Comparison of ENCODE assay signal across 8 mouse cellular contexts in genomic region chr8:82402686-82403330, GRCm38 (mm10). TPM values are rescaled to one million over a fixed set of nuclear protein-coding genes. Genes with fewer than 3 reads are reported as not detected.
DNase-seq lines count a peak whose midpoint lies in the region; ATAC-seq lines count a peak whose summit lies in the region.

Gene Il15, minus strand, starts transcription at chr8:82403222.

- peak within 1 kb of the TSS; percentile 45 for H3K4me3 ChIP-seq in liver, embryonic 11.5 days (ENCODE audit: low read depth, low read length)

- H3K4me2 ChIP-seq in liver, embryonic 11.5 days = peak within 1 kb of the TSS; percentile 83

- H3K36me3 ChIP-seq in liver, embryonic 11.5 days (ENCODE audit: control insufficient read depth, insufficient read depth, low read length) = no peaks in the 10 kb centered on the region

- no peaks in the 10 kb centered on the region for H3K9me3 ChIP-seq in liver, embryonic 11.5 days (ENCODE audit: control insufficient read depth, low read length)

- ATAC-seq in liver, embryonic 11.5 days (replicated peaks; ENCODE audit: low FRiP score) = peak; percentile 39
- peak; percentile 30 for ATAC-seq in monocyte, adult 5-6 weeks (replicated peaks; ENCODE audit: insufficient number of reproducible peaks, low FRiP score, low TSS enrichment, poor library complexity, severe bottlenecking)

- peak; percentile 2 to 5 for DNase-seq in frontal cortex, postnatal 36 days (ENCODE audit: low spot score in 2 of 2)
- DNase-seq in frontal cortex, adult 2 months (ENCODE audit: extremely low spot score in 1 of 2, low spot score in 1 of 2) = no peak
- DNase-seq in cerebellum, postnatal 14 days = peak; percentile 9 to 22
- DNase-seq in gastrocnemius, postnatal 25 days = peak; percentile 68
- peak; percentile 73 for DNase-seq in induced T-regulatory cell, adult 2 months (ENCODE audit: low read depth)
- DNase-seq in liver, embryonic 11.5 days (ENCODE audit: low spot score) = peak; percentile 54
- DNase-seq in testis, postnatal 14 days (ENCODE audit: low spot score) = peak; percentile 72

- H3K27me3 ChIP-seq in liver, embryonic 11.5 days (replicated peaks; ENCODE audit: control insufficient read depth, insufficient read depth, low read length) = no peaks in the 10 kb centered on the region

- peak within 1 kb of the TSS; percentile 42 for H3K9ac ChIP-seq in liver, embryonic 11.5 days (ENCODE audit: low read depth, low read length)

- no peaks in the 10 kb centered on the region; the same call in 1 of the 2 replicates for H3K4me1 ChIP-seq in liver, embryonic 11.5 days (replicated peaks; ENCODE audit: control insufficient read depth, insufficient read depth, low read length)

- H3K27ac ChIP-seq in liver, embryonic 11.5 days (ENCODE audit: low read depth, low read length) = 0 out of 2 replicates have a peak within 1 kb of the TSS, but pooled peaks have one; percentile 11

- WGBS in liver, embryonic 11.5 days = 2% methylated on average over 13 of the region's 13 CpGs

RNA-seq across cellular contexts. Expression of gene Il15, which starts in this region (rescaled TPM):
- 3.8 and 4.1 TPM in 2 replicates for polyA plus RNA-seq in frontal cortex, adult 2 months (2012; rRNA removed)
- total RNA-seq in gastrocnemius, postnatal 25 days (2021) = 1 to 10 TPM; 3.1 to 4.6 TPM
- 3.1 and 4.5 TPM in 2 replicates for polyA plus RNA-seq in liver, embryonic 11.5 days (2014; fragmentation: Nextera tagmentation; extraction: Ambion mirVana)
- total RNA-seq in monocyte, adult 5-6 weeks (2017) = 15.1 to 28.4 TPM (median 16.8 TPM) in 3 replicates

Comparison
In these comparisons a context has a peak if more than half of its experiments do, and no peak if none do; other contexts are left out.
1. DNase-seq: peak in frontal cortex, postnatal 36 days (2 of 2), cerebellum, postnatal 14 days (2 of 2), gastrocnemius, postnatal 25 days (single experiment), induced T-regulatory cell, adult 2 months (single experiment), liver, embryonic 11.5 days (single experiment) and testis, postnatal 14 days (single experiment); none in frontal cortex, adult 2 months (0 of 2).